Mouse (Mus musculus): ENCODE results near the gene Atp1a2.

DNA sequence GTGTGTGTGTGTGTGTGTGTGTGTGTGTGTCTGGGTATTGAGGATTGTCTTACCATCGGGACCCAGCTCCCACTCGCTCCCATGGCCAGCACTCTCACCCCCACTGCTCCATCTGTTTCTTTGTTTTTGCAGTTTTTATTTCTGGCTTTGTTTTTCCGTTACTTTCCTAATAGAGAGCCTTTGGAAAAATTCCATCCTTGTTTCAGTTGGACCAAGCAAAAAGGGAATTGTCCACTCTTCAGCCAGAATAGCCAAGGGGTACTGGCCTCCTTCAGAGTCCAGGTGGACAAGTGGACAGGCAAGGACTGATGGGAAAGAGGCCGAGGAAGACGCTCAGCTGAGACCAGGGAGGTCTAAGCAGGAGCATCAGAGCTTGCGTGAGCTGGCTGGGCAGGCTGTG is 9.0 kb upstream of the Atp1a2 start:
- TF ChIP-seq ZNF384 (IDR thresholded peaks at IDR 0.05; ENCODE audit: low read depth, low read length) (no peak), HCFC1 (IDR thresholded peaks at IDR 0.05; ENCODE audit: borderline replicate concordance, insufficient read depth, low read length) (no peak)

All from ES-E14 (cell line).